Mouse (Mus musculus) embryonic facial prominence, embryonic 14.5 days (tissue): ENCODE results near the gene Mcrs1. TPM values are rescaled to one million over a fixed set of nuclear protein-coding genes. Genes with fewer than 3 reads are reported as not detected.
A peak's percentile ranks its signal among the peaks of the same experiment; 100 is the strongest.

ENCODE experiments used
- ATAC-seq: fragments of 200-750 bp; cut with Nextera tagmentation; 2 replicates; pipeline ENCODE4 v1.8.0; 2017; ENCODE audit warnings: low read depth, moderate number of reproducible peaks, moderate TSS enrichment
- DNase-seq: peaks from one replicate; pipeline ENCODE4 v3.0.0-alpha.2; 2015; ENCODE audit warnings: low spot score
- H3K27ac ChIP-seq: fragments of 300-500 bp; sonication (generic); replicated peaks from 2 replicates; pipeline ENCODE4 v1.5.1; 2014; ENCODE audit warnings: low read depth, mild to moderate bottlenecking, low read length, moderate library complexity
- H3K27me3 ChIP-seq: fragments of 300-500 bp; sonication (generic); replicated peaks from 2 replicates; pipeline ENCODE4 v1.6.1; 2014; ENCODE audit warnings: low read length; ENCODE audit not compliant: control insufficient read depth, insufficient read depth
- H3K36me3 ChIP-seq: fragments of 300-500 bp; sonication (generic); 2 replicates; pipeline ENCODE4 v1.6.1; 2014; ENCODE audit warnings: low read length, mixed read lengths; ENCODE audit not compliant: control insufficient read depth, insufficient read depth
- H3K4me1 ChIP-seq: fragments of 300-500 bp; sonication (generic); 2 replicates; pipeline ENCODE4 v1.6.1; 2014; ENCODE audit warnings: antibody characterized with exemption, low read length; ENCODE audit not compliant: control insufficient read depth, insufficient read depth
- H3K4me2 ChIP-seq: fragments of 300-500 bp; sonication (generic); 2 replicates; pipeline ENCODE4 v1.6.1; 2014; ENCODE audit warnings: low read depth, mild to moderate bottlenecking, low read length, moderate library complexity, mixed read lengths
- H3K4me3 ChIP-seq: fragments of 300-500 bp; sonication (generic); 2 replicates; pipeline ENCODE4 v1.5.1; 2014; ENCODE audit warnings: low read depth, mild to moderate bottlenecking, low read length
- H3K9ac ChIP-seq: fragments of 300-500 bp; sonication (generic); 2 replicates; pipeline ENCODE4 v1.6.1; 2014; ENCODE audit warnings: low read depth, mild to moderate bottlenecking, low read length, moderate library complexity, mixed read lengths
- H3K9me3 ChIP-seq: fragments of 300-500 bp; sonication (generic); 2 replicates; pipeline ENCODE4 v1.6.1; 2016; ENCODE audit warnings: low read length; ENCODE audit not compliant: control insufficient read depth
- WGBS: fragments of 180-500 bp; shearing (Covaris S2); extraction: QIAGEN DNeasy Blood & Tissue Kit; methylation state at CpG from one replicate; pipeline ENCODE4 v1.1.7; 2014; 5-methylcytosine and 5-hydroxymethylcytosine counted together
- polyA plus RNA-seq: library from polyadenylated mRNA; unstranded; fragments of >200 nt; fragmentation: Nextera tagmentation; extraction: Ambion mirVana; gene quantifications from 2 replicates; pipeline ENCODE4 v1.2.1, GENCODE M21; 2014

Gene Mcrs1
- polyA plus RNA-seq, 1 experiment from 2014 or later = 115 TPM

GRCm38 (mm10) chr15:99242045-99242444, 9.7 kb downstream of the Mcrs1 start:
- Histone ChIP-seq H3K36me3 (peaks cover 51% of the 10 kb centered on the region), H3K9ac (no peak overlapping the region), H3K9me3 (no peaks in the 10 kb centered on the region), H3K4me3 (no peak overlapping the region), H3K4me2 (no peak overlapping the region), H3K27me3 (no peaks in the 10 kb centered on the region), H3K4me1 (no peaks in the 10 kb centered on the region), H3K27ac (no peak overlapping the region)
- 0 out of 2 replicates have a peak, but pooled peaks have one; percentile 8 for ATAC-seq
- DNase-seq = no peak
- WGBS = 73% methylated on average over 8 of the region's 10 CpGs

GRCm38 (mm10) chr15:99241249-99241648, 10.5 kb downstream of the Mcrs1 start:
- DNase-seq (no peak), ATAC-seq (no peak)
- no peaks in the 10 kb centered on the region for H3K27me3 ChIP-seq
- WGBS = 82% methylated on average over 4 of the region's 4 CpGs
- H3K36me3 ChIP-seq = peaks cover 43% of the 10 kb centered on the region
- no peaks in the 10 kb centered on the region for H3K4me1 ChIP-seq
- no peak overlapping the region for H3K9ac ChIP-seq
- H3K9me3 ChIP-seq = no peaks in the 10 kb centered on the region
- no peak overlapping the region for H3K27ac ChIP-seq
- no peak overlapping the region for H3K4me3 ChIP-seq
- H3K4me2 ChIP-seq = no peak overlapping the region

- Histone ChIP-seq H3K9me3 (no peaks in the 10 kb centered on the region), H3K4me2 (no peak overlapping the region), H3K9ac (no peak overlapping the region), H3K4me3 (no peak overlapping the region), H3K27me3 (no peaks in the 10 kb centered on the region), H3K36me3 (peaks cover 33% of the 10 kb centered on the region), H3K27ac (no peak overlapping the region), H3K4me1 (no peaks in the 10 kb centered on the region)
- WGBS = 51% methylated on average over 4 of the region's 4 CpGs
- ATAC-seq (no peak), DNase-seq (peak; percentile 6)
Observed at GRCm38 (mm10) chr15:99240129-99240528, 11.6 kb downstream of the Mcrs1 start.

- H3K36me3 ChIP-seq = peaks cover 14% of the 10 kb centered on the region; the same call in 1 of the 2 replicates
- H3K9me3 ChIP-seq = no peaks in the 10 kb centered on the region
- 41% methylated on average over 11 of the region's 11 CpGs for WGBS
- H3K4me3 ChIP-seq = no peak overlapping the region
- H3K4me1 ChIP-seq = no peaks in the 10 kb centered on the region
- H3K9ac ChIP-seq = no peak overlapping the region
- H3K4me2 ChIP-seq = no peak overlapping the region
- H3K27me3 ChIP-seq = 0 out of 2 replicates have a peak, but pooled peaks cover 2% of the 10 kb centered on the region
- no peak overlapping the region for H3K27ac ChIP-seq
- DNase-seq (no peak), ATAC-seq (no peak)
Observed at GRCm38 (mm10) chr15:99238006-99238405, 13.8 kb downstream of the Mcrs1 start.

GRCm38 (mm10) chr15:99234326-99235010, 17.3 kb downstream of the Mcrs1 start:
- Histone ChIP-seq H3K4me2 (no peak overlapping the region), H3K36me3 (no peaks in the 10 kb centered on the region), H3K9me3 (no peaks in the 10 kb centered on the region), H3K4me1 (no peaks in the 10 kb centered on the region), H3K9ac (no peak overlapping the region), H3K27me3 (peaks cover 17% of the 10 kb centered on the region; the same call in 1 of the 2 replicates), H3K27ac (no peak overlapping the region), H3K4me3 (no peak overlapping the region)
- ATAC-seq = no peak
- 54% methylated on average over 12 of the region's 12 CpGs for WGBS
- no peak for DNase-seq

GRCm38 (mm10) chr15:99233719-99234118, 18.0 kb downstream of the Mcrs1 start:
- Histone ChIP-seq H3K4me2 (no peak overlapping the region), H3K27ac (no peak overlapping the region), H3K4me3 (no peak overlapping the region), H3K4me1 (no peaks in the 10 kb centered on the region), H3K36me3 (no peaks in the 10 kb centered on the region), H3K9me3 (no peaks in the 10 kb centered on the region), H3K9ac (no peak overlapping the region), H3K27me3 (peaks cover 17% of the 10 kb centered on the region; the same call in 1 of the 2 replicates)
- DNase-seq = no peak
- WGBS = 41% methylated on average over 16 of the region's 17 CpGs
- ATAC-seq = no peak

GRCm38 (mm10) chr15:99231998-99232397, 19.8 kb downstream of the Mcrs1 start:
- H3K4me2 ChIP-seq = no peak overlapping the region
- ATAC-seq = no peak
- H3K27ac ChIP-seq = no peak overlapping the region
- H3K36me3 ChIP-seq = no peaks in the 10 kb centered on the region
- WGBS = 69% methylated on average over 10 of the region's 10 CpGs
- H3K9me3 ChIP-seq = no peaks in the 10 kb centered on the region
- peaks cover 33% of the 10 kb centered on the region for H3K27me3 ChIP-seq
- DNase-seq = no peak
- no peak overlapping the region for H3K9ac ChIP-seq
- no peaks in the 10 kb centered on the region for H3K4me1 ChIP-seq
- no peak overlapping the region for H3K4me3 ChIP-seq

- DNase-seq (no peak), ATAC-seq (no peak)
- peaks cover 18% of the 10 kb centered on the region for H3K4me1 ChIP-seq
- H3K36me3 ChIP-seq = no peaks in the 10 kb centered on the region
- peaks cover 84% of the 10 kb centered on the region for H3K27me3 ChIP-seq
- H3K9ac ChIP-seq = no peak overlapping the region; the same call in 1 of the 2 replicates
- H3K9me3 ChIP-seq = no peaks in the 10 kb centered on the region
- peak overlapping the region; percentile 49; the same call in 1 of the 2 replicates for H3K4me3 ChIP-seq
- no peak overlapping the region for H3K27ac ChIP-seq
- 22% methylated on average over 14 of the region's 14 CpGs for WGBS
- peak overlapping the region; percentile 81 for H3K4me2 ChIP-seq
Observed at GRCm38 (mm10) chr15:99226090-99226489, 25.7 kb downstream of the Mcrs1 start.
